Mouse (Mus musculus): ENCODE results near the gene Catsperg1.

Gene Catsperg1

GRCm38 (mm10) chr7:29134693-29135386, 79.0 kb downstream of the Catsperg1 start, which contains the start of gene Rasgrp4:
Gene Rasgrp4 (plus strand): TSS chr7:29134851.
- DNase-seq (ENCODE audit: low spot score) = no peak

- DNase-seq (ENCODE audit: low spot score) = no peak
These were observed 79.6 kb downstream of the Catsperg1 start for GRCm38 (mm10) chr7:29134230-29134629.

All from yolk sac, embryonic 10.5 days (tissue).